Mouse (Mus musculus) midbrain, embryonic 16.5 days (tissue): ENCODE results near the gene Pard6b. TPM values are rescaled to one million over a fixed set of nuclear protein-coding genes. Genes with fewer than 3 reads are reported as not detected.
"Not testable (repeated sequence)": the region's sequence is repeated elsewhere in the genome, so short reads cannot be mapped to it uniquely, and the experiment has no call there.

ENCODE experiments used
- ATAC-seq: fragments of 200-750 bp; cut with Nextera tagmentation; 2 replicates; pipeline ENCODE4 v1.8.0; 2017; ENCODE audit warnings: moderate TSS enrichment
- H3K27ac ChIP-seq: fragments of 300-500 bp; sonication (generic); 2 replicates; pipeline ENCODE4 v1.5.1; 2014; ENCODE audit warnings: mild to moderate bottlenecking, low read length, mixed read lengths
- H3K27me3 ChIP-seq: fragments of 300-500 bp; sonication (generic); 2 replicates; pipeline ENCODE4 v1.6.1; 2014; ENCODE audit warnings: low read depth, low read length, mixed read lengths; ENCODE audit not compliant: control insufficient read depth, insufficient read depth
- H3K36me3 ChIP-seq: fragments of 300-500 bp; sonication (generic); 2 replicates; pipeline ENCODE4 v1.6.1; 2014; ENCODE audit warnings: mild to moderate bottlenecking, low read length, moderate library complexity, mixed read lengths; ENCODE audit not compliant: control insufficient read depth, insufficient read depth
- H3K4me1 ChIP-seq: fragments of 300-500 bp; sonication (generic); 2 replicates; pipeline ENCODE4 v1.6.1; 2014; ENCODE audit warnings: mild to moderate bottlenecking, low read length, mixed read lengths; ENCODE audit not compliant: control insufficient read depth, insufficient read depth
- H3K4me2 ChIP-seq: fragments of 300-500 bp; sonication (generic); 2 replicates; pipeline ENCODE4 v1.6.1; 2014; ENCODE audit warnings: mild to moderate bottlenecking, low read length, mixed read lengths
- H3K4me3 ChIP-seq: fragments of 300-500 bp; sonication (generic); 2 replicates; pipeline ENCODE4 v1.5.1; 2014; ENCODE audit warnings: low read depth, mild to moderate bottlenecking, low read length, moderate library complexity, mixed read lengths
- H3K9ac ChIP-seq: fragments of 300-500 bp; sonication (generic); 2 replicates; pipeline ENCODE4 v1.6.1; 2014; ENCODE audit warnings: low read depth, low read length, mixed read lengths
- H3K9me3 ChIP-seq: fragments of 300-500 bp; sonication (generic); replicated peaks from 2 replicates; pipeline ENCODE4 v1.6.1; 2014; ENCODE audit warnings: mild to moderate bottlenecking, low read length, mixed read lengths; ENCODE audit not compliant: control insufficient read depth, poor library complexity, severe bottlenecking
- WGBS: fragments of 180-500 bp; shearing (Covaris S2); extraction: QIAGEN DNeasy Blood & Tissue Kit; methylation state at CpG from one replicate; pipeline ENCODE4 v1.1.7; 2014; 5-methylcytosine and 5-hydroxymethylcytosine counted together
- polyA plus RNA-seq: library from polyadenylated mRNA; unstranded; fragments of >200 nt; fragmentation: Nextera tagmentation; extraction: Ambion mirVana; gene quantifications from 2 replicates; pipeline ENCODE4 v1.2.1, GENCODE M21; 2015

The Pard6b gene
- polyA plus RNA-seq, 1 experiment from 2014 or later: 7.3 TPM

GRCm38 (mm10) chr2:168103341-168103740, 22.5 kb downstream of the Pard6b start:
- no peaks in the 10 kb centered on the region for H3K9me3 ChIP-seq
- H3K27me3 ChIP-seq: no peaks in the 10 kb centered on the region
- peaks cover 4% of the 10 kb centered on the region for H3K36me3 ChIP-seq
- H3K4me2 ChIP-seq: no peak overlapping the region
- no peak overlapping the region for H3K27ac ChIP-seq
- ATAC-seq: no peak
- peaks cover 2% of the 10 kb centered on the region; the same call in 1 of the 2 replicates for H3K4me1 ChIP-seq
- WGBS: 88% methylated on average over 10 of the region's 10 CpGs
- no peak overlapping the region for H3K4me3 ChIP-seq
- H3K9ac ChIP-seq: no peak overlapping the region

GRCm38 (mm10) chr2:168104375-168105144, 23.8 kb downstream of the Pard6b start:
- Histone ChIP-seq H3K27ac (no peak overlapping the region), H3K4me1 (peaks cover 2% of the 10 kb centered on the region; the same call in 1 of the 2 replicates), H3K4me2 (no peak overlapping the region), H3K36me3 (no peaks in the 10 kb centered on the region; the same call in 1 of the 2 replicates), H3K9ac (no peak overlapping the region), H3K27me3 (no peaks in the 10 kb centered on the region), H3K4me3 (no peak overlapping the region), H3K9me3 (no peaks in the 10 kb centered on the region)
- no peak for ATAC-seq
- 77% methylated on average over 22 of the region's 22 CpGs for WGBS

GRCm38 (mm10) chr2:168105271-168105670, 24.5 kb downstream of the Pard6b start:
- Histone ChIP-seq H3K9ac (no peak overlapping the region), H3K9me3 (no peaks in the 10 kb centered on the region), H3K27me3 (no peaks in the 10 kb centered on the region), H3K4me3 (no peak overlapping the region), H3K4me2 (no peak overlapping the region), H3K4me1 (peaks cover 2% of the 10 kb centered on the region; the same call in 1 of the 2 replicates), H3K27ac (no peak overlapping the region), H3K36me3 (no peaks in the 10 kb centered on the region)
- ATAC-seq: no peak
- WGBS: 89% methylated on average over 8 of the region's 8 CpGs

- Histone ChIP-seq H3K4me2 (peak overlapping the region; percentile 50), H3K36me3 (no peaks in the 10 kb centered on the region), H3K9me3 (no peaks in the 10 kb centered on the region), H3K27me3 (no peaks in the 10 kb centered on the region), H3K4me3 (peak overlapping the region; percentile 13), H3K27ac (peak overlapping the region; percentile 76), H3K9ac (peak overlapping the region; percentile 49), H3K4me1 (peaks cover 2% of the 10 kb centered on the region; the same call in 1 of the 2 replicates)
- ATAC-seq: peak; percentile 85
- 33% methylated on average over 20 of the region's 20 CpGs for WGBS
Measured at GRCm38 (mm10) chr2:168106701-168107178, 25.9 kb downstream of the Pard6b start.

GRCm38 (mm10) chr2:168107356-168107755, 26.6 kb downstream of the Pard6b start:
- peak overlapping the region; percentile 50 for H3K4me2 ChIP-seq
- no peaks in the 10 kb centered on the region for H3K9me3 ChIP-seq
- WGBS: 42% methylated on average over 15 of the region's 15 CpGs
- peak overlapping the region; percentile 76 for H3K27ac ChIP-seq
- H3K36me3 ChIP-seq: no peaks in the 10 kb centered on the region
- ATAC-seq: peak; percentile 38; the same call in 1 of the 2 replicates
- H3K4me3 ChIP-seq: no peak overlapping the region
- no peaks in the 10 kb centered on the region for H3K27me3 ChIP-seq
- peaks cover 2% of the 10 kb centered on the region; the same call in 1 of the 2 replicates for H3K4me1 ChIP-seq
- no peak overlapping the region for H3K9ac ChIP-seq

GRCm38 (mm10) chr2:168107901-168108300, 27.1 kb downstream of the Pard6b start:
- H3K36me3 ChIP-seq, H3K27ac ChIP-seq: not testable (repeated sequence)
- WGBS: 82% methylated on average over 6 of the region's 6 CpGs

GRCm38 (mm10) chr2:168111902-168112301, 31.1 kb downstream of the Pard6b start:
- Histone ChIP-seq H3K27ac (no peak overlapping the region), H3K27me3 (0 out of 2 replicates have a peak, but pooled peaks cover 2% of the 10 kb centered on the region), H3K9me3 (no peaks in the 10 kb centered on the region), H3K4me2 (no peak overlapping the region), H3K36me3 (no peaks in the 10 kb centered on the region), H3K4me3 (no peak overlapping the region), H3K9ac (no peak overlapping the region), H3K4me1 (peaks cover 6% of the 10 kb centered on the region; the same call in 1 of the 2 replicates)
- no peak for ATAC-seq
- WGBS: 11% methylated on average over 7 of the region's 7 CpGs

More at GRCm38 (mm10) chr2:168107901-168108300, 27.1 kb downstream of the Pard6b start:
- H3K4me2 ChIP-seq, H3K4me3 ChIP-seq, H3K9ac ChIP-seq, H3K9me3 ChIP-seq, H3K4me1 ChIP-seq, H3K27me3 ChIP-seq, ATAC-seq: not testable (repeated sequence)

GRCm38 (mm10) chr2:168113263-168113662, 32.5 kb downstream of the Pard6b start:
- Histone ChIP-seq H3K27ac (no peak overlapping the region), H3K4me3 (no peak overlapping the region), H3K4me1 (peaks cover 11% of the 10 kb centered on the region; the same call in 1 of the 2 replicates), H3K9ac (no peak overlapping the region), H3K4me2 (no peak overlapping the region), H3K9me3 (no peaks in the 10 kb centered on the region), H3K36me3 (no peaks in the 10 kb centered on the region), H3K27me3 (0 out of 2 replicates have a peak, but pooled peaks cover 2% of the 10 kb centered on the region)
- WGBS: 86% methylated on average over 9 of the region's 9 CpGs
- ATAC-seq: no peak

- 88% methylated on average over 5 of the region's 5 CpGs for WGBS
Measured at GRCm38 (mm10) chr2:168113692-168114091, 32.9 kb downstream of the Pard6b start.

More at GRCm38 (mm10) chr2:168113692-168114091, 32.9 kb downstream of the Pard6b start:
- Histone ChIP-seq H3K4me1 (peaks cover 11% of the 10 kb centered on the region; the same call in 1 of the 2 replicates), H3K27me3 (0 out of 2 replicates have a peak, but pooled peaks cover 2% of the 10 kb centered on the region), H3K27ac (no peak overlapping the region), H3K9ac (no peak overlapping the region), H3K4me2 (no peak overlapping the region), H3K36me3 (no peaks in the 10 kb centered on the region), H3K4me3 (no peak overlapping the region), H3K9me3 (no peaks in the 10 kb centered on the region)
- ATAC-seq: no peak
